Mouse (Mus musculus) heart, postnatal 0 days (tissue): ENCODE results near the gene Pfpl. TPM values are rescaled to one million over a fixed set of nuclear protein-coding genes. Genes with fewer than 3 reads are reported as not detected.

Source experiments
- ATAC-seq: fragments of 200-750 bp; cut with Nextera tagmentation; 2 replicates; pipeline ENCODE4 v1.8.0; 2017; ENCODE audit warnings: low read depth, moderate number of reproducible peaks, moderate library complexity; ENCODE audit not compliant: insufficient read depth
- DNase-seq: peaks from one replicate; pipeline ENCODE4 v3.0.0-alpha.2; 2016; ENCODE audit warnings: low spot score
- H3K27ac ChIP-seq: fragments of 300-500 bp; sonication (generic); 2 replicates; pipeline ENCODE4 v1.5.1; 2014; ENCODE audit warnings: low read depth, mild to moderate bottlenecking
- H3K27me3 ChIP-seq: fragments of 300-500 bp; sonication (generic); 2 replicates; pipeline ENCODE4 v1.6.1; 2014; ENCODE audit warnings: low read length, mixed read lengths; ENCODE audit not compliant: control insufficient read depth, insufficient read depth
- H3K36me3 ChIP-seq: fragments of 300-500 bp; sonication (generic); replicated peaks from 2 replicates; pipeline ENCODE4 v1.6.1; 2014; ENCODE audit warnings: low read length, mixed read lengths; ENCODE audit not compliant: control insufficient read depth, insufficient read depth
- H3K4me1 ChIP-seq: fragments of 300-500 bp; sonication (generic); 2 replicates; pipeline ENCODE4 v1.6.1; 2014; ENCODE audit warnings: antibody characterized with exemption; ENCODE audit not compliant: control insufficient read depth, insufficient read depth
- H3K4me2 ChIP-seq: fragments of 300-500 bp; sonication (generic); 2 replicates; pipeline ENCODE4 v1.6.1; 2014; ENCODE audit warnings: low read depth, mild to moderate bottlenecking, low read length, moderate library complexity
- H3K4me3 ChIP-seq: fragments of 300-500 bp; sonication (generic); 2 replicates; pipeline ENCODE4 v1.5.1; 2014; ENCODE audit warnings: low read depth, low read length
- H3K9ac ChIP-seq: fragments of 300-500 bp; sonication (generic); replicated peaks from 2 replicates; pipeline ENCODE4 v1.6.1; 2014; ENCODE audit warnings: low read depth, low read length, mixed read lengths
- H3K9me3 ChIP-seq: fragments of 300-500 bp; sonication (generic); replicated peaks from 2 replicates; pipeline ENCODE4 v1.6.1; 2016; ENCODE audit warnings: low read length; ENCODE audit not compliant: control insufficient read depth
- CTCF ChIP-seq: IDR thresholded peaks from 2 replicates; pipeline ENCODE4 v1.5.1; 2016; ENCODE audit warnings: antibody characterized with exemption, control low read depth, low read depth
- EP300 ChIP-seq: IDR thresholded peaks from 2 replicates; pipeline ENCODE4 v1.6.1; 2016; ENCODE audit warnings: antibody characterized with exemption, low read depth
- WGBS: fragments of 180-500 bp; shearing (Covaris S2); extraction: QIAGEN DNeasy Blood & Tissue Kit; methylation state at CpG from one replicate; pipeline ENCODE4 v1.1.7; 2014; 5-methylcytosine and 5-hydroxymethylcytosine counted together
- polyA plus RNA-seq: library from polyadenylated mRNA; unstranded; fragments of >200 nt; fragmentation: Nextera tagmentation; extraction: Ambion mirVana; gene quantifications from 2 replicates; pipeline ENCODE4 v1.2.1, GENCODE M21; 2015
- total RNA-seq: library from RNA; depleted of rRNA; stranded (reverse); fragments of >200 nt; gene quantifications from 2 replicates; pipeline ENCODE4 v1.2.3, GENCODE M21; 2014; ENCODE audit warnings: low replicate concordance; rRNA removed

Gene Pfpl
- total RNA-seq (not detected in 2 replicates), polyA plus RNA-seq (not detected in 2 replicates)

GRCm38 (mm10) chr19:12427605-12428004 lies at the start of gene Pfpl:
Gene Pfpl (plus strand): TSS chr19:12427905.
- ATAC-seq (no peak), DNase-seq (no peak)
- Histone ChIP-seq H3K4me1 (no peaks in the 10 kb centered on the region), H3K4me2 (no peak within 1 kb of the TSS), H3K9me3 (no peaks in the 10 kb centered on the region), H3K27ac (no peak within 1 kb of the TSS), H3K27me3 (no peaks in the 10 kb centered on the region), H3K4me3 (no peak within 1 kb of the TSS), H3K9ac (no peak within 1 kb of the TSS), H3K36me3 (no peaks in the 10 kb centered on the region)
- 76% methylated on average over 6 of the region's 6 CpGs for WGBS
- no peak for TF ChIP-seq CTCF
- no peak for TF ChIP-seq EP300

- ATAC-seq (no peak), DNase-seq (no peak)
- Histone ChIP-seq H3K4me3 (no peak within 1 kb of the TSS), H3K27ac (no peak within 1 kb of the TSS), H3K27me3 (no peaks in the 10 kb centered on the region), H3K9ac (no peak within 1 kb of the TSS), H3K9me3 (no peaks in the 10 kb centered on the region), H3K4me1 (no peaks in the 10 kb centered on the region), H3K4me2 (no peak within 1 kb of the TSS), H3K36me3 (no peaks in the 10 kb centered on the region)
- 60% methylated on average over 2 of the region's 2 CpGs for WGBS
- TF ChIP-seq CTCF (no peak), EP300 (no peak)
These were observed 40.7 kb upstream of the Pfpl start, which contains the start of gene Olfr1440 for GRCm38 (mm10) chr19:12386979-12387378. Gene Olfr1440 (plus strand): TSS chr19:12387279.

- no peaks in the 10 kb centered on the region for H3K36me3 ChIP-seq
- no peaks in the 10 kb centered on the region for H3K4me1 ChIP-seq
- no peak overlapping the region for H3K4me2 ChIP-seq
- TF ChIP-seq EP300, result no peak
- no peak for TF ChIP-seq CTCF
- DNase-seq, result no peak
- H3K27ac ChIP-seq, result no peak overlapping the region
- ATAC-seq, result no peak
- no peak overlapping the region for H3K4me3 ChIP-seq
- H3K9ac ChIP-seq, result no peak overlapping the region
- no peaks in the 10 kb centered on the region for H3K9me3 ChIP-seq
- no peaks in the 10 kb centered on the region for H3K27me3 ChIP-seq
These were observed 14.0 kb upstream of the Pfpl start for GRCm38 (mm10) chr19:12413737-12414136.

- no peak for ATAC-seq
- Histone ChIP-seq H3K27me3 (no peaks in the 10 kb centered on the region), H3K9ac (no peak within 1 kb of the TSS), H3K4me1 (no peaks in the 10 kb centered on the region), H3K9me3 (no peaks in the 10 kb centered on the region), H3K4me3 (no peak within 1 kb of the TSS), H3K27ac (no peak within 1 kb of the TSS), H3K36me3 (no peaks in the 10 kb centered on the region), H3K4me2 (no peak within 1 kb of the TSS)
- TF ChIP-seq EP300, result no peak
- TF ChIP-seq CTCF, result no peak
- no peak for DNase-seq
These were observed 10.3 kb upstream of the Pfpl start, which contains the start of gene Olfr1441 for GRCm38 (mm10) chr19:12417361-12417760. Gene Olfr1441 (plus strand): TSS chr19:12417433.

- TF ChIP-seq EP300 (no peak), CTCF (no peak)
- Histone ChIP-seq H3K27me3 (no peaks in the 10 kb centered on the region), H3K4me3 (no peak overlapping the region), H3K27ac (no peak overlapping the region), H3K36me3 (no peaks in the 10 kb centered on the region), H3K9me3 (no peaks in the 10 kb centered on the region), H3K9ac (no peak overlapping the region), H3K4me1 (no peaks in the 10 kb centered on the region), H3K4me2 (no peak overlapping the region)
- DNase-seq, result no peak
- WGBS, result 76% methylated on average over 3 of the region's 3 CpGs
- ATAC-seq, result no peak
These were observed 9.4 kb upstream of the Pfpl start for GRCm38 (mm10) chr19:12418312-12418711.

- Histone ChIP-seq H3K4me1 (no peaks in the 10 kb centered on the region), H3K27ac (no peak overlapping the region), H3K4me2 (no peak overlapping the region), H3K4me3 (no peak overlapping the region), H3K9ac (no peak overlapping the region), H3K27me3 (no peaks in the 10 kb centered on the region), H3K9me3 (no peaks in the 10 kb centered on the region), H3K36me3 (no peaks in the 10 kb centered on the region)
- no peak for DNase-seq
- 61% methylated on average over 6 of the region's 6 CpGs for WGBS
- no peak for TF ChIP-seq EP300
- no peak for TF ChIP-seq CTCF
- ATAC-seq, result no peak
These were observed 7.2 kb upstream of the Pfpl start for GRCm38 (mm10) chr19:12420555-12420954.
